Mouse (Mus musculus) cerebellum, adult 8-10 months (tissue): Measurements from ENCODE around the gene Rnf185.

ENCODE experiments used
- DNase-seq: peaks from one replicate; pipeline ENCODE4 v3.0.0; 2022

Rnf185 gene

GRCm38 (mm10) chr11:3392526-3392925 is 59.6 kb downstream of the Rnf185 start:
- no peak for DNase-seq

DNA sequence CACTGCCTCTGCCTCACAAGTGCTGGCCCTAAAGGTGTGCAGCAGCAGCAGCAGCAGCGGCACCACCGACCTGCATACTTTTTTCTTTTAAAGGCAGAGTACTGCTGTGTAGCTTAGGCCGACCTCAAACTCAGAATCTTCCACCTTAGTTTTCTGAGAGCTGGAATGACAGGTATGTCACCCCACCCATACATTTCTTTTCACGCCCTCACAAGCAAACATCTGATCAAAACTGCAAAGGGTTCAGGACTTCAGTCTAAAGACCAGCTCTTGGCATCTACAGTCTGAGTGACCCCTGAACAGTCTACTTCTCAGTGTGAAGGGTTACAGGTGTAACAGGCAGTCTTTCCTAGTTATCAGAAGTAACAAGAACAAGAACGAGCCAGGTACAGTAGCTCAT is 61.4 kb downstream of the Rnf185 start:
- no peak for DNase-seq

DNA sequence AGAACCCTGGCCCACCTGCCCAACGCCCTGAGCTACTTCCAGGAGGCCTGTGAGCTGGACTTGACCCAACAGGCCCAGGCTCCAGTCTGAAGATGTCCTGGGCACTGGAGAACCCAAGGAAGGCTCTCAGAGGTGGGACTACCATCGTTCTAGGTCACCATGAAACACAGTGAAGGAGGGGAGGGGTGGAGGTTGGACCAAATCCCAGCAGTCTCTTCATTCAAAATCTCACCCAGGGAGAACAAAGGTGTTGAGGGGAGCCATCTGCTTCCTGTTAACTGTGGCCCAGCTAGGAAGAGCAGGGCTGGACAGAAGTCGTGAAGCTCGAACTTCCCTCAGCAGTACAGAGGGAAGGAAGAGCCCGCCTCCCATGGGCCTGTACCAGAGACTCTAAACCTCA is 62.2 kb downstream of the Rnf185 start:
- no peak for DNase-seq

- no peak for DNase-seq
Observed at GRCm38 (mm10) chr11:3387482-3388196, 64.5 kb downstream of the Rnf185 start.

DNA sequence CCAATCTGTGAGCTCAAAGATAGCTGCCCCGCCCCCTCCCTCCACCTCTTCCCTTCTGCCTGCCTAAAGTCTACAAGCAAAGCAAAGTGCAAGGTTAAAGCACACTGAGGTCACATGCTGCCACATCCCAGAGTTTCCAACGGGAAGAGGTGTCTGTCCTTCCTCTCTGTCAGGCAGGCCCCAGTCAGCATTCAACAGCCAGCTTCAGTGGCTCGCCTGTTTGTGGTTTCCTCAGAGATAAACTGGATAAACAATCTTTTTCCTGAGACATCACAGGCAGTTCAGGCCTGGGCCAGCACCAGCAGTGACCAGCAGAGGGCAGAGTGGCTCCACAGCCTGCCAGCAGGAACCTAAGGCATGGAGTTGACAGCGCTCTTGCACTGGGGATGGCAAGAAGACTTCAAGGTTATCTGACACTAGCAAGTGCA is 65.2 kb downstream of the Rnf185 start:
- DNase-seq = peak; percentile 90

DNA sequence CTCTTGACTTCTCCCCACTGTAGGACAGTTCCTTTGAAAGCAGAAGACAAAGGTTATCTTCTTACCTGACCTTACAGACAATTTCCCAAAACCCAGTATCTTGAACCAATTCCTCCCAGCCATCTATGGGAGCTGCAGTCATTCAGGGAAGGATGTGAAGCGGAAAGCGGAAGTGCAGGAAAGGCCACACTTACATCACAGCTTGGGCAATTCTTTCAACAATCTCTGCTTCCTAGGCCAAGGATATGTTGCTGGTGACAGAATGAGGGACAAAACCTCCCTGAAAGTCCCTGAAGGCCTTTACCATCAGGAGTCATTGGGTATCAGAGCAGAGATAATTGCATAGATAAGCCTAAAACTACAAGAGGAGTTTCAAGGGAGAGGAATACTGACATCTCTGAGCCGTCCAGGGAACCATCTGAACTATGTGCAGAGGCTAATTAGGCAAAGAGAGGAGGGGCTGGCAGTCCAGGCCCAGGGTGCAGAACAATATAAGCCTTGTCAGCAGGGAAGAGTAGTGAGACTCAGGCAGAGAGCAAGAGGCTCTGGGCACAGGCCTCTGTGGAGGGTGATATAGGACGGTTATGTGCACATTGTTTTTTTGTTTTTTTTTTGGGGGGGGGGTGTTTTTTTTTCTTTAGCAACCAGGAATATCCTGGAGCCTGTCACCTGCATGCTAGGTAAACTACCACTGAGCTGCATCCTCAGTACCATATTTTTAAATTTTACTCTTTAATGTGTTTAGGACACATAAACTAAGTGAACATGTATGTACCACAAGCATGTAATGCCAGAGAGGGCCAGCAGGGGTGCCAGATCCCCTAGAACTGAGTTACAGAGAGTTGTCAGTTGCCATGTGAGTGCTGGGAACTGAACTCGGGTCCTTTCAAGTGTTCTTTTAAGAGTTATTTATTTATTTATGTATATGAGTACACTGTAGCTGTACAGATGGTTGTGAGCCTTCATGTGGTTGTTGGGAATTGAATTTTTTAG is 69.3 kb downstream of the Rnf185 start:
- DNase-seq = no peak

- DNase-seq = no peak
Observed at GRCm38 (mm10) chr11:3381148-3381814, 70.9 kb downstream of the Rnf185 start.

DNA sequence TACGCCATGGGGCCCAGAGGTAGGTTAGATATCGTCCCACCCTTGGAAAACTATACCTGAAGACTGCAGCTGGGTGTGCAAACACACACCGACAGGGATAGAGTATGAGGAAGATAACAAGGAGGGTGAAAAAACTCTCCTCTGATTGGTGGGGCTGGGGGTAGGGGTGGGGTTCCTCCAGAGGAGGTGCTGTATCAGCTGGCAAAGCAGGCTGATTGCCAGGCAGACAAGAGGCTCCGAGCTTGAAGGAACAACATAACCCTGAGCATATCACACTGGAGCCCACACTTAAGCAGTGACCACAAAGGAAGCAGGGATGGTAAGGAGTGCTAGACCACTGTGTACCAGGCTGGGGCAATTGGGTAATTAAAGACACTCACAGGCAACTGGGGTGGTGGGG is 72.7 kb downstream of the Rnf185 start:
- no peak for DNase-seq

- no peak for DNase-seq
Observed at GRCm38 (mm10) chr11:3374741-3375140, 77.4 kb downstream of the Rnf185 start.

GRCm38 (mm10) chr11:3374293-3374645 is 77.9 kb downstream of the Rnf185 start:
- DNase-seq = no peak

- no peak for DNase-seq
Observed at GRCm38 (mm10) chr11:3373591-3374292, 78.4 kb downstream of the Rnf185 start.

GRCm38 (mm10) chr11:3371599-3372295 is 80.4 kb downstream of the Rnf185 start:
- DNase-seq = no peak

- DNase-seq = peak; percentile 77
Observed at GRCm38 (mm10) chr11:3370928-3371598, 81.1 kb downstream of the Rnf185 start.

DNA sequence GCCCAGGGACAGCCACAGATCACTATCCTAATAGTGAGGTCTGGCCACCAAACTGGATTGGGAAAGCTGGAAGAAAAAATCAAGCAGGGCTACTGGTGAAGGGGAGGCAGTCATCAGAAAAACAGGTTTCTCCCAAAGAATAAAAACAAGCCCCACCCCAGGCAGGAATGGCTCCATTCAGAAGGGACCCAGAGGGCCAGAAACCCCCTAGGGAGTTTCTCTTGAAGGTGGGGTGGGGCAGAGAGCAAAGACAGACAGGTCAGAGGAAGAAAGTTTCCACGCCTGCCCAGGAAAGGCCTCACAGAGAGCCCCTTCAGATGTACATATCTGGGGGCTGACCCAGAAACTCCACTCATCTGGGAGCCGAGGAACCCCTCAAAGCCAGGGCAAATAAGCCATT is 82.0 kb downstream of the Rnf185 start:
- no peak for DNase-seq

GRCm38 (mm10) chr11:3369449-3369848 is 82.7 kb downstream of the Rnf185 start:
- no peak for DNase-seq

DNA sequence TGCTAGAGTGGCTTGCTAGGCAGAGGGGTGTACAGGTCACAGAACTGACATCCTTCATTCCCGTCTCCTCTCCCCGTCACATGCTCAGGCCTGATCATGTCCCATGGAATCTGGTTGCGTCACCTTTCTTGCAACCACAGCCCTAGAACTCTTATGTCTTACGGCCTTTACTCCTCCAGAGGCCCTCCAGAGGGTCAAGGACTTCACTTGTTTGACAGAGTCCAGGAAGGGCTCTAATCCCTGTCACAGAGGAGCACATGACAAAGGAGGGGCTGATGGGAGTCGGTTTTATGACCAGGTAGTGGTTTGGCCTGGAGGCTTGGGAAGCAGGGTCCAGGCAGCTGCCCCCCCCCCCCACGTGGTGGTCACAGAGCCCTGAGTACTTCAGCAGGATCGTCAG is 83.2 kb downstream of the Rnf185 start:
- no peak for DNase-seq

- DNase-seq = no peak
Observed at GRCm38 (mm10) chr11:3366411-3366810, 85.8 kb downstream of the Rnf185 start.
